Mouse (Mus musculus) liver, embryonic 14.5 days (tissue): ENCODE measurements at regions not wholly inside any gene's neighbourhood (a gene's known extent, or its start where the extent isn't known, plus 50 kb on each side); places are given as distances from the start of the nearest gene placed in this dataset.

Source experiments
- CTCF ChIP-seq: IDR thresholded peaks from 2 replicates; pipeline ENCODE4 v1.5.1; 2016; ENCODE audit warnings: antibody characterized with exemption, low read depth, control low read depth
- EP300 ChIP-seq: IDR thresholded peaks from 2 replicates; pipeline ENCODE4 v1.6.1; 2016; ENCODE audit warnings: antibody characterized with exemption, low read depth

DNA sequence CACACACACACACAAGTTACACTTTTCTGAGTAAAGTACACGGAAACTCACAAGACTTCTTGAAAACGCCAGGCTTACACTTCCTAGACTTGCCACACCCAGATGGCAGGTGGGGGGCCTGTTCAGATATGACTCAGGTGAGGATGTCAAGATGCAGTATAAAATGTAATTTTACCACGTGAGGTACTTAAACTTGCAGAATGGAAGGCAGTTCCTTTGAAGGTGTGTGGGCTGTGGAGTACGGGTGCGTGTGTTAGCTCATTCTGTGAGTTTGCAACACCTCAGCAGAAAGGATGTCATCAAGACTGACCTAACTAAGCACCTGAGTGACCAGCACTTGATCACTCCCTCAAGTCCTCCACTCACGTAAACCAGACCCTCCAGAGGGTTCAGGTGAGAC lies 50.0 kb upstream of the Yae1d1 start:
- TF ChIP-seq CTCF (no peak), EP300 (no peak)
